Mouse (Mus musculus): ENCODE results near the gene Cbfb. TPM values are rescaled to one million over a fixed set of nuclear protein-coding genes. Genes with fewer than 3 reads are reported as not detected.
A peak's percentile ranks its signal among the peaks of the same experiment; 100 is the strongest.
"Not testable (repeated sequence)": the region's sequence is repeated elsewhere in the genome, so short reads cannot be mapped to it uniquely, and the experiment has no call there.

Gene Cbfb
- total RNA-seq, 2 experiments from 2014 or later = 37.2 TPM

DNA sequence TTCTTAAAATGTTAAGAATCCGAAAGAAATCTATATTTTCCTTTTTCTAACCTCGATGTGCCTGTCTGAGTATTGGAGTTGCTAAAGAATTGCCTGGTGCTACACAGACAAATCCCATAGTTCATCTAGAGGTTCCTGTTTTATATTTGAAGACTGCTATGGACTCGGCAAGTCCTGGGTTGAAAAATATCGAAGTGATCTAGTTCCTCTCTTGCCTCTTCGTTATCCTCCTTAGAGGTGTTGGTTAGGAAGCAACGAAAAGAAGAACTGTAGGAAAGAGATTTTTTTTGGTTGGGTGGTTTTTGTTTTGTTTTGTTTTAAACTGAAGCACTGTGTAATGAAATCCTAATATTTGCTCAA lies 1.5 kb downstream of the Cbfb start:
- no peak for DNase-seq
- intact Hi-C loops (cut with DNase I; ENCODE audit: low total_unique reads) = no loop called here

DNA sequence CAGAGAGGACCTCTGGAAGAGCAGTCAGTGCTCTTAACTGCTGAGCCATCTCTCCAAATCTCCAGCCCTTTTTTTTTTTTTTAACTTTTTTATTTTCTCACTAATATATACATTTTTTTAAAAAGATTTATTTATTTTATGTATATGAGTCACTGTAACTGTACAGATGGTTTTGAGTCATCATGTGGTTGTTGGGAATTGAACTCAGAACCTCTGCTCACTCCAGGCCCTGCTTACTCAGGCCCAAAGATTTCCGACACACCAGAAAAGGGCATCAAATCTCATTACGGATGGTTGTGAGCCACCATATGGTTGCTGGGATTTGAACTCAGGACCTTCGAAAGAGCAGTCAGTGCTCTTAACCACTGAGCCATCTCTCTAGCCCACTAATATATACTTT lies 4.8 kb downstream of the Cbfb start:
- intact Hi-C loops (cut with DNase I; ENCODE audit: low total_unique reads); DNase-seq: not testable (repeated sequence)

DNA sequence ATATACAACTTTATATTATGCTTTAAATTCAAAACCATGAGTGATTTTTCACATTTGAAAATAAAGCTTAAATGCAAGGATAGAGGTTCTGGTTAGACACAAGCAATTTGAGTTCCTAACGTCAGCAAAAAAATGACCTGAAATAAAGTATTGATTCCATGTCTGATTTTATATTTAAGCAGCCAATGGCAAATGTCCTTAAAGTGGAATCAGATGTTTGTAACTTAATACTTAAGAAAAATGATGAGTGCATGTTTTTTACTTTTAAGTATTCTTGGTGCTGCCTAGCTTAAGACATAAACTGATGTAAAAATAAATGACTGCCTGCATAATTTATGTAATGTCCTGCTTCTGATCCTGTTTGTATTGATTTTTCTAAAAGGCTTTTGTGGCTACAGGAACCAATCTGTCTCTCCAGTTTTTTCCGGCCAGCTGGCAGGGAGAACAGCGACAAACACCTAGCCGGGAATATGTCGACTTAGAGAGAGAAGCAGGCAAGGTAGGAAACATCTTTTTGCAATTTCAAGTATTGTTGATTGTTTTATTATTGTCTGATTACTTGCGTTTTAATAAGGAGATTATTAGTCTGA lies 7.8 kb downstream of the Cbfb start:
- intact Hi-C loops (cut with DNase I; ENCODE audit: low total_unique reads) = no loop called here
- DNase-seq = no peak

DNA sequence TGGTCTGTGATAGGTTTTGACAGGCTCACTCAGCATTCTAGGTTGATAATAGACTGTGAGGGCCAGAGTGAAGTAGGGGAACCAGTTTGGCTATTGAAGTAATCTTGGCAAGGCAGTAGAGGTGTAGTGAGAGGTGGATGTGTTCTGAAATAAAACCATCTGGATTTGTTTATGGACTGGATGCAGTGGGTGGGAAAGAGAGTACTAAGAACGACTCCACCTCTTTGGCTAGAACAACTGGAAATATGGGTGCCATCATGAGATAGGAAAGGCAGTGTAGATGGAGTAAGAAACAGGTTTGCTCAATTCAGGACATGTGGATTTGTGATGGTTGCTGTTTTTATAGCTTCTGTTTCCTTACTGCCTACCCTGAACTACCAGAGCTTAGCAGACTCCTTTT lies 11.7 kb downstream of the Cbfb start:
- intact Hi-C loops (cut with DNase I; ENCODE audit: low total_unique reads) = no loop called here
- DNase-seq = no peak

DNA sequence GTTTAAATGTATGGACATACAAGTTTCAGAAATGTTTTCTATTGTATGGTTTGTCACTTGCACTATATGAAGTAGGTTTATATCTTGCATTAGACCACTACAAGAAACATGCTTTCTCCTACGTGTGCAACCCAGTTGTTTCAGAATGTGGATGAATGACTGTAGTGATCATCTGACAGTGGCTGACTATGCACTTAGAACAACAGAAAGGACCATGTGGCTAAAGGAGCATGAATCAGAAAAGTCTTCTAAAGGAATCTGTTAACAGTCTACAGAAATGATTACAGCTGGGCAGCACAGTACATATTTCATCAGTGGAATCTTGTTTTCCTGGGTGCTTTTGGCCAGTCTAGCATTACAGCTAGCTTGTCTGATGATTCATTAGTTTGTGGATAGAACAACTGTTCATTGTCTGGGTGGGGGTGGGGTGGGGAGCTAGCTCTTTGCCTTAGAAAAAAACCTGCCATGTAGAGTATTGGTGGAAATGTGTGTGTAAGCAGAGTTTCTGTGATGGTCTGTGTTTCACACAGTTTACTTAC lies 16.1 kb downstream of the Cbfb start:
- intact Hi-C loops (cut with DNase I; ENCODE audit: low total_unique reads) = no loop called here
- no peak for DNase-seq

DNA sequence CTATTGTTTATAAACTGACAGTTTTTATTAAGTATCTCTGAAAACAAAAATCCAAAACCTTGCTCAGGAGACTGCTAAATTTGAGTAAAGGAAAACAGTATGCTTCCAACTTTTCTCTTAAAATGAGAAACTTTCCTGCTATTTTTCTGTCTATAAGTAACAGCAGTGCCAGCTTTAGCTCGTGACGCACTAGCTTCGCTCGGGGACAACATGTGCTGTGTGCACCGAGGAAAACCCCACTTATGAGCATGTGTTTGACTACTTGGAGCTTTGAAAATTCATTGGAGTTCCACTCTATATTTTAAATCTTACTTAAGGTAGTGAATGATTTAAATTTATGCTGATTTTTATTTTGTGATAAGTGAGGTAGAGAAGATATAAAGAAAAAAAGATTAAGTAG lies 21.7 kb downstream of the Cbfb start:
- intact Hi-C loops (cut with DNase I; ENCODE audit: low total_unique reads) = no loop called here
- no peak for DNase-seq

DNA sequence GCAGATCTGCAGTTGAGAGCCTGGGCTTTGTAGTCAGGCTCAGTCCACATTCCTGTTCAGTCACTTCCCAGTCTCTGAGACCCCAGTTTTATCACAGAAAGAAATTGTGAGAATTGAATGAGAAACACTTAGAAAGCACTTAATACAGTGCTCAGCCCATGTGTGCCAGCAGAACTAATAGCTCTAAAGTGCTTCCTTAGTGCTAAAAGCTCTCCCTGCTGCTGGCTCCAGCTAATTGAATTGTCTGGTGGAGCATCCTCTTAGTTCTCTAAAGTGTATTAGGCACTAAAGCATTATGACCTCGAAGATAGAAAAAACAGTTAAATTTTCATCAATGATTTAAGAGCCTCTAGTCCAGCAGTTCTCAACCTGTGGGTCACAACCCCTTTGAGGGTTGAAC lies 35.3 kb downstream of the Cbfb start:
- DNase-seq = no peak
- intact Hi-C loops (cut with DNase I; ENCODE audit: low total_unique reads) = loop anchor here (5.0 kb wide), 1 partner anchor 48 kb away; no protein-coding TSS in a partner anchor

DNA sequence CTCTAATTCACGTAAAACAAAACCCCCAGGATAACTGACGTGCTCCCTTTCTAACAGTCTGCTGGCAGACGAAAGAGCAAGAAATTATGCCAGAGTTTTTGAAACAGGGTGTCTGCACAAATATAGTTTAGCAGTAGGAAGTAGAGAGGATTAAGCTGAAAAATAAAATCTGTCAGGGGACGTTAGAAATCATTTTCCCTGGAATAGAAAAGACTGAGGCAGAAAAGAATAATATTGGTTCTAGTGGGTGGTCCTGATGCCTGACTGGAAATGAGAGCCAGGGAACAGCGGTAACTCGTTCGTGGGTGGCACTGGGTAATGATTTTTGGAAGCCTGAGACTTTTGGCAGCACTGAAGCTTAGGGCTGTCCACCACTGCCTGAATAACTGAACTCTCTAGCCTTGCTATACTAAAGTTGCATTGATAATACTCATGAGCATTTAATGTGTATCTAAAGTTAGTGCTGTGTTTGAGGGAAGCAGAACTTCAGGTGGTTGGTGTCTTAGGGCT lies 36.3 kb downstream of the Cbfb start:
- DNase-seq = no peak
- intact Hi-C loops (cut with DNase I; ENCODE audit: low total_unique reads) = loop anchor here (5.0 kb wide), 1 partner anchor 50 kb away; no protein-coding TSS in a partner anchor

DNA sequence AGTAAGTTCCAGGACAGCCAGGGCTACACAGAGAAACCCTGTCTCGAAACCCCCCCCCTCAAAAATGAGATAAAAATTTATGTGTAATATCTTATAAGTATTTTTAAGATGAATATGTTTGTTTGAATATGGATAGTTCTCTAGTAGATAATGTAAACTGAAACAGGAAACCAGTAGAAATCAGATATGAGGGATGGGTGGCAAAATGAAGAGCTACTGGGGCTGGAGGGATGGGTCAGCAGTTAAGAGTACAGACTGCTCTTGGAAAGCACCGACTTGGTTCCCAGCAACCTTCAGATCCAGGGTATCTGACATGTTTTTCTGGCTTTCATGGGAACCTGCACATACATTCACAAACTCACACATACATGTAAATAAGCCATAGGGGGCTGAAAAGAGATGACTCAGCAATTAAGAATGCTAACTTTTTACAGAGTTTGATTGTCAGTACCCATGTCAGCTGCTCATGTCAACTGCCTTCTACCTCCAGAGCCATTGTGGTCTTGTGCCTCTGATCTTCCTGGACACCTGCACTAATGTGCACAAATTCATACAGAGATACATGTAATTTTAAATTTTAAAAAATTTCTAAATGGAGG lies 37.3 kb downstream of the Cbfb start:
- DNase-seq = no peak
- intact Hi-C loops (cut with DNase I; ENCODE audit: low total_unique reads) = loop anchor here (5.0 kb wide), 1 partner anchor 50 kb away; no protein-coding TSS in a partner anchor

DNA sequence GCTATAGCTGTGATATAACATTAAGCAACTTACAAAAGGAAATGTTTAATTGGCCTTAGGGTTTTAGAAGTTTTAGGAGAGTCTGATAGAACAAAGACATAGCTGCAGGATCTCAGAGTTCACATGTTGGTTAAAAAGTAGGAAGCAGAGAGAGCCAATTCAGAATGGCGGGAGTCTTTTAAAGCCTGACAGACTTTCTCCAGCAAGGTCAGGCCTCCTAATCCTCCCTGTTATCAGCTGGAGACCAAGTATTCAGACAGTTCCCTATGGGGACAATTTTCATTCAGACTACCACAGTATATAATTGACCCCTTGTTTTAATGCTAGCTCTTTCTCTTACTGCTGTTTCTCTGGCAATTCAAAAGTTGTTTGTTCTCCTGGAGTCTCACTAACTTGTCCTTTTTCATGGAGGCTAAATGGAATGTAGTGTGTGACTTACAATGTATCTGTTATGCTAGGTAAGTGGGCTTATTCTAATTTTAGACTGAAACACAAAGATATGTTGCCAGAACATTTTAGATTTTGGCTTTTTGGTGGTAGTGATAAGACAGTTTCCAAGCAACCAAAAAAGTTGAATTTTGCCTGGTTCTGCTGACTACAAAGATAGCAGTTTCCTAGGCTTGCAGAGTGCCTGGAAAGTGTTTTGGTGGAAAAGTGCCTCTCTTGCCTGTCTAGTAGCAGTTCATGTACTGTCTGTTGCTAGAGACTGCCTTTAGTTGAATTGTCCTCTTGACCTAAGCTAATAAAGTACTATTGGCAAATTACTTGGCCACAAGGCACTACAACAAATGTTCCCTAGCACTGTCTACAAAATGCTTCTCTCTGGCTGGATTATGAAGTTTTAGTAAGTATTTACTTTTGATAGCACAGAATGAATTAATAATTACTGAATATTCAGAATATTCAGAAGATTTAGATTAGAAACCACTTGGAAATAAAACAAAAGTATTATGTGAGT lies 39.0 kb downstream of the Cbfb start:
- DNase-seq = no peak
- intact Hi-C loops (cut with DNase I; ENCODE audit: low total_unique reads) = loop anchor here (5.0 kb wide), 1 partner anchor 52 kb away; no protein-coding TSS in a partner anchor

DNA sequence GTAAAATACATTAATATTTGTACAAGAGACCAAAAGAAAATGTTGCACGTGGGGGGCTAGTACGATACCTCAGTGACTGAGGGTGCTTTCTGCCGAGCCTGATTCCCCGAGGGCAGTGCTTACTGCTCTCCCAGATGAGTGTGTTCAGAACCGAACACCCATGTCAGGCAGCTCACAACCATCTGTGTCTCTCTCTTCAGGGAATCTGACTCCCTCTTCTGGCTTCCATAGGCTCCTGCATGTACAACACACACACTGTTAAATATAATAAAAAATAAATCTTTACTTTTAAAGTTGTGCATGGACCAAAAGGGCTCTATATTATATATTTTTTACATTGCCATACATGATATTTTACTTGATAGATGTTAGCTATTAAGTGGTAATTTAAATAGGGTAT lies 43.6 kb downstream of the Cbfb start:
- no peak for DNase-seq
- intact Hi-C loops (cut with DNase I; ENCODE audit: low total_unique reads) = no loop called here

DNA sequence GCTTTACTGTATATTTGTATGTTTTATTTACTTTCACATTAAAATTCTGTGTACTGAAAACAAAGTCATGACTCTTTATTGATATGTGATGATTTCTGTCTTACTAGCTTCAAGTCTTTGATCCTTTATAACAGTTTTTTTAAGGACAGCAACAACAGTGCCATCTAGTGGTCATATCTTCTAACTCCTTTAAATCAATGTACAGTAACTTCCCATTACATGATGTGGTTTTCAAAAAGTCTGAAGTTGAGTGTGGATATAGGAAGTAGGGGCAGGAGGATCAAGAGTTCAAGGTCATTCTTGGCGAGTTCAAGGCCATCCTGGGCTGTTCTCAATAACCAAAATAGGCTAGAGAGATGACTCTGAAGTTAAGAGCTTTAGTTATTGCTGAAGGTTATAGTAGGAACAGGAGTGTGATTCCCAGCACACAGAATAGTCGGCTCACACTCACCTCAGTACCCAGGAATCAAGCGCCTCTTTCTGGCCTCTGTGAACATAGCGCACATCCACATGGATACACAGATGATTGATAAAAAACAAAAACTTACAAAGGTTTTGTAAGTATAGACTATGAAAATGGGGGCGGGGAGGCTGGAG lies 47.5 kb downstream of the Cbfb start:
- intact Hi-C loops (cut with DNase I; ENCODE audit: low total_unique reads) = no loop called here
- DNase-seq = no peak

DNA sequence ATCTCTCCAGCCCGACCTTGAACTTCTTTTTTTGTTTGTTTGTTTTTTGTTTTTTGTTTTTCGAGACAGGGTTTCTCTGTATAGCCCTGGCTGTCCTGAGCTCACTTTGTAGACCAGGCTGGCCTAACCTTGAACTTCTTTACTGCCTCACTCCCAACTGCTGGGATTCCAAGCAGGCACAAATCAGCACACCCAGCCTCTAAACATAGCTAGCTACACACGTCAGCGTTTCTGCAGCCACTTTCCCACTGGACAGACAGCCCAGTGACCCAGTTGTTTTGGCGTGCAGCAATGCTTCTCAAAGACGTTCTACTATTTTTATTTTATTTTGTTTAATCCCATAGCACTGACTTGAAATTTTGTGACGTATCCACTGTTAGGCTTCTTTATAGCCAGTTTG lies 53.4 kb downstream of the Cbfb start:
- peak; percentile 27 for DNase-seq

DNA sequence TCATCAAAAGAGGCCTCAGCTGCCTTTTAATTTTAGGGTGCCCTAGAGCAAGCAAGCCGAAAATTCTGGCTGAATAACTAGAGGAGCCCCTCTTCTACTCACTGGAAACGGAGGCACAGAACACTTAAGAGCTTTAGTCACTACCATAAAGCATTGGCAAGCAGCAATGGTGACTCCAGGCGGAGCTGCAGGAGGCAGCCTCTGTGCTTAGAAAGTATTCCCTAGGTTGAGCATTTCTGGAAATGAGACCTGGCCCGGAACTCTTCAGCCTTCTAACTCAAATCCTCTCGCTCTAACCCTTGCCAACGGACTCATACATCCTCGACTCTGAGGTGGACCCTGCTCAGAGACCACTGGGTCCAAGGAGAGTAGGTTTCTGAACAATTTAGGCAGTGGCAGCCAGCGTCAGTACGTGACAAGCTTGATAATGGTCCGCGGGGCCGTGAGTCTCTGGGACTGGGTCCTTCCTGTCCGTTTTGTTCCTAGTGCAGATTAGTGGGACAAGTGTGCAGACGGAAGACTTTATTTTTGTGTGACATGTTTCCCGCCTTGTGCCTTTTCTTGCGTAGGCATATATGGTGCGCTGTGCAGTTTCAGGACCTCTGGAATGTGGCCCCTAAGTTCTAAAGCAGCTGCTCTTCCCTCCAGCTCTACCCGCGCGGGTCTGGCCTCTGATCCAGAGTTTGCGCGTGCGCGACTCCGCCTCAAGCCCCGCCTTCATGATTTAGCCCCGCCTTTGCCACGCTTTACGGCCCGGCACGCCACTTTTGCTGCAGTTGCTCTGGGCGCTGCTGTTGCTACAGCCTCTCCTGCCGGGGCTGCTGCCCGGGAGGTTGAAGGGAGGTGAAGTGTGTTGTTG lies 54.2 kb downstream of the Cbfb start, which contains the start of gene D230025D16Rik:
Gene D230025D16Rik (plus strand): TSS at position 733 of the 859 bp plus-strand sequence.
- DNase-seq = peak; percentile 95
- intact Hi-C loops (cut with DNase I; ENCODE audit: low total_unique reads) = loop anchor here (2.0 kb wide), 1 partner anchor 38 kb away; no protein-coding TSS in a partner anchor

More for the DNA sequence above, 53.4 kb downstream of the Cbfb start:
- intact Hi-C loops (cut with DNase I; ENCODE audit: low total_unique reads) = loop anchor here (2.0 kb wide), 1 partner anchor 39 kb away; no protein-coding TSS in a partner anchor

DNA sequence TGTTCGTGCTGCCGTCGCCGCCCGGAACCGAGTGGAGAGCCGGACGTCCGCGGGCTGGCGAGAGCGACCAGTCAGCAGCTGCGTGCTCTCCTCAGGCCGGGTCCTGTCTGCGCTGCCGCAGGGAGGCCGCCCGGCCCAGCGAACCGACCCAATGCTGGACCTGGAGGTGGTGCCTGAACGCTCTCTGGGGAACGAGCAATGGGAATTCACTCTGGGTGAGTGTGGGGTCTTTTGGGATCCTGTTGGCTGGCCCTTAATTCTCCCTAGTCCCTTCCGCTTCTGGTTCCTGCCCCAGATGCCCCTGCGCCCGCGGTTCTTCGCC lies 54.8 kb downstream of the Cbfb start:
- intact Hi-C loops (cut with DNase I; ENCODE audit: low total_unique reads) = loop anchor here (2.0 kb wide), 1 partner anchor 38 kb away; no protein-coding TSS in a partner anchor
- no peak for DNase-seq

DNA sequence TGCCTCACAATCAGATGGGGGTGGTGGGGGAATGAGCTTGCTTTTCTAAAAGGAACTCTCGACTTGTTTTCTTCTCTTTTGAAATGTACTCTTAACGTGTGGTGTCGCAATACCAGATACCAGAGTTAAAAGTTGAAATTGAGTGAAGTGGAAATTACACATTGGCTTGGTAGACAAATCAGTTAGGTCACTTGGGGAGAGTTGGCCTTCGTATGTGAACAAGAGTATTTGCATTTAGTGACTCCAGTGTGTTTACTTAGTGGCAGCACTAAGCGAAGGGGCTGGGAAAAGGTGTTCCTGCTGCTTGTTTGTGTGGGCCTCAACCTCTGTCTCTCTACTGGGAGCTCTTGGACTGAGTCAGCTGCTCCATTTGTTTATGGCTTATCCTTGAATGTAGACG lies 55.4 kb downstream of the Cbfb start:
- intact Hi-C loops (cut with DNase I; ENCODE audit: low total_unique reads) = loop anchor here (2.0 kb wide), 1 partner anchor 37 kb away; no protein-coding TSS in a partner anchor
- DNase-seq = no peak

DNA sequence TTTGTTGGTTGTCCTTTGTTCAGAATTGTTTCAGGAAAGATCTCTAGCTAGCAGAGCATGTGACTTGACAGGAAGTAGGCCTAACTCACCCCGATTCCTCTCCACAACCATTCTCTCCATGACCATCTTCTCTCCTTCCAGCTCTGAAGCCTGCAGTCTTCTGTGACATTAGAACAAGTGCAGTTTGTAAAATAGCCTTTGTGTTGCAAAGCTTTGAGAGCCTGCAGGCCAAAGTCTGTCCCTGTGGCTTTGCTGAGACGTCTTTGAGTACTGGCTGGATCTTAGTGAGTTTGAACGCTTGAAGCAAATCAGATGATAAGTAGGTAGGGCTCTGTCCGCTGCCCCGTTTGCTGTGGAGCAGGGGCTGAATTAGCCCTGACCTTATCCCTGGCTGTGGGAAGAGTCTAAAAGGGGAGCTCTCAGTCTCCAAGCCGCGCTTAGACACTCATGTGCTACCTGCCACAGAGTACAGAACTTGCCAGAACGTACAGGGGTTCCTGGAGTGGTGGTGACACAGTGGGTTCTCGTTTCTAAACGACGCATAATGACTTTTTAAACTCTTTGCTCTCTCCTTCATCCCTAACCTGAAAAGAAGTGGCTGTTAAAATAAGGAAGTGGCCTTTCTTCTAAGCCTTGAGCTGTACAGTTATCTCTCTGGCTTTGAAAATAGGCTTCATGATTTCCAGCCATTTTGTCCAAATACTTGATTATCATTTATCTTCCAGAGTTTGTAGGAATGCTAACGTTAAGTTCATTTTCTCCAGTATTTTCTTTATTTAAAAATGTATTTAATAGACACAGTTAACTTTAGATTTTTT lies 61.2 kb downstream of the Cbfb start:
- intact Hi-C loops (cut with DNase I; ENCODE audit: low total_unique reads) = no loop called here
- no peak for DNase-seq

DNA sequence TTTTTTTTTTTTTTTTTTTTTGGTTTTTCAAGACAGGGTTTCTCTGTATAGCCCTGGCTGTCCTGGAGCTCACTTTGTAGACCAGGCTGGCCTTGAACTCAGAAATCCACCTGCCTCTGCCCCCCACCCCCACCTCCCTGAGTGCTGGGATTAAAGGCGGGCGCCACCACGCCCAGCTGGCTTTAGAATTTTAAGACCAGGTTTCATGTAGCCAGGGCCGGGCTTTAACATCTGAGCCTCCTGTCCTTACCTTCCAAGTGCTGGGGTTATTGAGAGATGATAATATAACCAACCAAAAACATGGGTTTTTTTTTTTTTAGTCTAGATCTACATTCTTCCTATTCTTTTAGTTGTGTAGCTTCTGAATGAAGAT lies 61.8 kb downstream of the Cbfb start:
- intact Hi-C loops (cut with DNase I; ENCODE audit: low total_unique reads); DNase-seq: not testable (repeated sequence)
